Mouse (Mus musculus) 3134 (cell line): ENCODE measurements around the gene Tecrl.

Source experiments
- DNase-seq: peaks from one replicate; pipeline ENCODE4 v3.0.0-alpha.2; 2011; ENCODE audit warnings: low spot score; ENCODE audit not compliant: insufficient read length; ENCODE audit errors: extremely low read depth

Tecrl gene

DNA sequence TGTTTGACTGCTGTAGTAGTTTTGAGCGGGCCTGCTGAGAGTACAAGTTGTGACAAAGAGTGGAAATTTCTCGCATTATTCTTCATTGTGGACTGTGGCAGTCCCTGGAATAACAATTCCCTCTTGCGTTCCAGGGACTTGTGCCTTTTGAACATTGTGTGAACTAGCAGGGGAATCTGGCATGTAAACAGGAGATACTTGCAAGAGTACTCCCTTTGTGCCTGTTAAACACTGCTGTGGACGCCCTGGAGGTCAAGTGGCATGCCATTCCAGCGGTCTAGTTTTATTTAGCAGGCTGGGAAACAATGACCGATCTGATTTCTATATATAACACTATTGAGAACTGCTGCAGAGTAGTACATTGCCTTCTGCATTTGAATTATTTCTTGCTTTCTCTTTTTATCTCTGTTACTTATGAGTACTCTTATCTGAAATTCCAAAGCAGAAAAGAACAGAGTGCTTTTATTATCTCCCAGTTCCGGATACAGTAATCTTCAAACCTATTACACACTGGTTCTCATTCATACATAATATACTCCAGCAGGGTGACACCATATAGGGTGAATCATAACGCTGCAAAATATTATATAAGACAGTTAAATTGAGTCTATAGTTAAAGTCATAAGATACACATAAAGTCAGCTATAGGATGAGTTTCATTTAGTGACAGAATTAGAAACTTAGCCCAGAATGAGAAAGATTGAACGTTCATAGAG, at the start of gene Tecrl:
Gene Tecrl (minus strand): TSS at position 350 of the 716 bp plus-strand sequence.
- DNase-seq, result no peak

DNA sequence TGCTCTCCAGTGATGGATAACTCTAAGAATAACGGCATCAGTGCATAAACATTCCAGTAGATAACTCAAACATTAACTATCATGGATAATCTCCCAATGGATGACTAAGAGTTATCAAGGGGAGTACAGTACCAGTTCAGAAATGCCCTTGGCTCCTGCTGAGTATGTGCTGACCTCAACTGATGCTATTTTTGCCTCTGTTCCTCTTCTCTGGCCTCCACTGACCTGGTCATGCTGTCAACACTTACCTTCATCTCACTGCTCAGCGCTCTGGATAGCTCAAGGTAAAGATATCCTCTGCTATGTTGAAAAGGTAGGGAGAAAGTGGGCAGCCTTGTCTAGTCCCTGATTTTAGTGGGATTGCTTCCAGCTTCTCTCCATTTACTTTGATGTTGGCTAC, 30.0 kb upstream of the Tecrl start:
- no peak for DNase-seq

DNA sequence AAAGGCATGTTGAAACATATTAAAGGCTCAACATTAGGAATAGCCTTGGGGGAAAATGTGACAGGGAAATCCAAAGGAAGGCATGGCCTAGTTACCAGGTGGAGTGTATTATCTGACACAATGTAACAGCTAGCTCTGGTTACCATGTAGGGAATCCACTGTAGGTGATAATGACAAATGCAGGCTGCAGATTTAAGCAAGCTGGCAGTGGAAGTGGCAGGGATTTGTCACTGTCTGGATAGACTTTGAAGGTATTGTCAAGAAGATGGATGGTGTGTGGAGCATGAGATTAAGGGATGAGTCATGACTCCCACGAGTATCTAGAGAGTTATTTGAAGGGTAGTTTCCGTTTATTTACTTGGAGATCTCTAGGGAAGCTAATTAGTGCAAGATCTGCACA, 3.4 kb downstream of the Tecrl start:
- DNase-seq, result no peak

- DNase-seq, result no peak
These were observed 15.9 kb downstream of the Tecrl start for GRCm38 (mm10) chr5:83339144-83339543.

DNA sequence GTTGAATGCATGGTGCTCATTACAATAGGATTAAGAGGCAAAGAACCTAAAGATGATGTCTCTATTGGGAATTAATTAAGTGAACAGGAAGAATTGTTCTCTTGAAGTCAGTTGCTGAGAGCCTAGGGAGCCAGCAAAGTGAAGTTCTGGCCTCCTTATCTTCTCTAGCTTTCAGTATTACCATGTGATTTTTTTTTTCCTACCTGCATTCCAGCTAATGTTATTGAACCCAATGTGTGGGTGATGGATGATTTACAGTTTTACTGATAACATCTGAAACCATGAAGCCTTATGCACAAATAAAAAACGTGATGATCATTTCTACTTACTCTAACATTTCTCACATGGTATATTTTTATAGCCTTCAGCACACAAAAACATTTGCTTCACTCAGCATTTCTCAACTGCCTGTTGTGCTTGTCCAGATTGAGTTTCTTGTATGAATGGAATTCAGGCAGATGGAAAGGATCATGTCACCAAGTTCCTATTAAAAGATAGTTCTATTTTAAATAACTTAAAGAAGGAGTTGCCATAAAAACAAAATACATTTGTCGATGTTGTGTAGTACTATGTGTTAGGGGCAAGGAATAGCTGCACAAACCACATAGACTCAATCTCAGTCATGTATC, 87.7 kb downstream of the Tecrl start:
- no peak for DNase-seq

GRCm38 (mm10) chr5:83260059-83260458, 94.9 kb downstream of the Tecrl start:
- no peak for DNase-seq

DNA sequence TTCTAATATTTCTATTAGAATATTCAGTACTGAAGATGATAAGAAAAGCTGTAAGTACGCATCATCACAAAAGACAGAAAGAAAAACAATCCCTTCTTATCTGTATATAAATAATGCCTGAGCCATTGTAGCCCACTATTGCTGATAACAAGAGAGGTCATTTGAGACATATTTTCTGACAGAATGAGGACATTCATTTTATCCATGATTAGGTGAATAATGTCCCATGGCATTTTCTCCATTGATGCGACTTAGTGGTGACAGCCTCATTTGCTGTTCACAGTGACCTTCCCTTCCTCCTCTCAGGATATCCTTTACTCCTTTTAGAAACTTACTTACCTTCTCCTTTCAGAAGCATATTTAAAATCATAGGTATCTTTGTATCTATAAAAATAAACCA, 100.9 kb downstream of the Tecrl start:
- no peak for DNase-seq

- DNase-seq, result no peak
These were observed 116.0 kb downstream of the Tecrl start for GRCm38 (mm10) chr5:83238848-83239452.
